Mouse (Mus musculus) embryo, embryonic 11 days (tissue): ENCODE measurements around the gene Tex52.

Experiments used
- DNase-seq: peaks from one replicate; pipeline ENCODE4 v3.0.0-alpha.2; 2015

Gene Tex52

GRCm38 (mm10) chr6:128381254-128381653, 6.0 kb downstream of the Tex52 start:
- DNase-seq: no peak

DNA sequence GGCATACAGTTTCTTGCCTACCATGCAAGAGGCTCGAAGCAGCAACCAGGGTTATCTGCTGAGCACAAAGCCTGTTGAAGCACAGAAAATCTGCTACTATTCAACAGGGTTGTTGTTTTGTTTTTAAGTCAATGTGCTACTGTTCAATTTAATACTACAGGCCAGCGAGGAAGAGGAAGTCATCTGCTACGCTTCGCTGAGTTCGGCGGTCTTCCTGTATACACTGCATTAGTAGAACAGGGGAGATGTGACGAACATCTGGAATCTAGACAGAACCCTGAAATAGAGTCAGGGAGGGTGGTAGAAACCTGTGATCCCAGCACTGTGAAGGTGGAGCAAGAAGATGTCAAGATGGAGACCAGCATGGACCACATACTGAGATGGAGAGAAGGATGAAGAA, 8.5 kb downstream of the Tex52 start:
- DNase-seq: no peak

DNA sequence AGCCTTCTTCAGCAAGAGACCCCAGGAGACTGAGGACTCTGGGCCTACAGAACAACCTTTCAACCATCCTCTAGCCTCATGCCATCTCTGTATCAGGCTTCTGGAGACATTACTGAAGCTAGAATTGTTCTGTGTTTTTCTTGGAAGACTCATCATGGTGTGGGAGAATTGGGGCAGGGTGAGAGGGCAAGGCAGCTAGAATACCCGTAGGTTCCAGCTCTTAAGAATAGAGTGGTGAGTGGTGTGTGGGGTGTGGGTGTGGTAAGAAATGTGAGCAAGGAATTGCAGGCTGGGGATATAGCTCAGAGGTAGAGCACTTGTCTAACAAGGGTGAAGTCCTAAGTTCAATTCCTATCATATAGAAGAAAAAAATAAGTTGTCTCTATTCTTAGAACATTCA, 9.8 kb downstream of the Tex52 start:
- no peak for DNase-seq

GRCm38 (mm10) chr6:128389185-128389584, 13.9 kb downstream of the Tex52 start:
- no peak for DNase-seq

GRCm38 (mm10) chr6:128390683-128391082, 15.4 kb downstream of the Tex52 start:
- DNase-seq: no peak

DNA sequence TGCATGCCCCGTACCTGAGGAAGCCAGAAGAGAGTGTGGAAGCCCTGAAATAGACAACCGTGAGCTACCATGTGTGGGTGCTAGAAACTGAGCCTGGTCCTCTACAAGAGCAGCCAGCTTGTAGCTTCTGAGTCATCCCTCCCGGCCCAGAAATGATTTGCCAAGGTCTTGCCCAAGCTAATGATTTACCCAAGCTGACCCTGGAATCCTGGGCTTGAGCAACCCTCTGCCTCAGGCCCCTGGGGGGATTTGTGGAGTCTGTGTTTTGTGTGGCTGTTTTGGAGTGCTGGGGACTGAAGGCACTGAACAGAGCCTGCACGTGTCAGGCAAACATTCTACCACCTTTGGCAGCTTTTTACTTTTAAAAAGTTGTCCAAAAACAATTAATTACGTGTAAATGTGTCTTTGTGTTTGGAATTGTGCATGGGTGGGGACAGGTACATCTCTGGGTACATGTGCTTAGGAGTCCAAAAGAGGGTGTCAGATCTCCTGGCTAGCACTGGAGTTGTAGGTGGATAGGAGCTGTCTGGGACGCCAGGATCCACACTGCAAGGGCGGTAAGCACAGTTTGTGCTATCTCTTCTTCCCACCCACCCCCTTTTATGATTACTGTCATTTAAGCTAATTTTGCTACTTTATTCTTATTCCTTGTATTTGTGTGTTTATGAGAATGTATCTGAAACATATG, 22.5 kb downstream of the Tex52 start:
- no peak for DNase-seq

GRCm38 (mm10) chr6:128398996-128399395, 23.7 kb downstream of the Tex52 start, which contains the start of gene Nrip2:
Nrip2 (plus strand) TSS chr6:128399296.
- no peak for DNase-seq

DNA sequence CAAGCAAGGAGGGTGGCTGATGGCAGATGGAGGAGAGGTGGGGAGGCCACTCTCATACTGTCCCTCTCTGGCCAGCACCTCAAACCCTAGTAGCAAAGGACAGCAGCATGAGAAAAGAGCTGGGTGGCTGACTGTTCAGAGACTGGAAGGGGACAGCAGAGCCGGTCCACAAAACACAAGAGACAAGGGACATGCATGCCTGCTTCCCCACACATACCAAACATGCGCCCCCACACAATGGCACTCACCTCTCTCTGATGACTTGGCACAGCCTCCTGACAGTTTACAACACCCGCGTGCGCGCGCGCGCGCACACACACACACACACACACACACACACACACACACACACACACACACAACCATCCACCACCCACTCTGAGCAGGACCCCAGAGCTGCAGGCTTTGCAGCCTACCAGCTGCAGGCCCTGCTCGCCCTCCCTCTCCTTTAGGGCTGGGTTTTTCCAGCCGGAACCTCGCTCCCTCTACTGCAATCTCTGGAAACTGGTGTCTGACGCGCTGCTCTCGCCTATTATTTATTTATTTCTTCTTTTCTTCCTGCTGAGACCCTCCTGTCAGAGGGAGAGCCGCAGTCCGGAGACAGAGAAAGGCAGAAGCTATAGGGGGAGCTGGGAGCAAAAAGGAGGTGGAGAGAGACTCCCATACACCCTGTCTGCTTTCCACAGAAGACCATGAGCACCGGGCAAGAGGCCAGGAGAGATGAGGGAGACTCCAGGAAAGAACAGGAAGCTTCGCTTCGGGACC, 24.3 kb downstream of the Tex52 start:
- peak; percentile 44 for DNase-seq

DNA sequence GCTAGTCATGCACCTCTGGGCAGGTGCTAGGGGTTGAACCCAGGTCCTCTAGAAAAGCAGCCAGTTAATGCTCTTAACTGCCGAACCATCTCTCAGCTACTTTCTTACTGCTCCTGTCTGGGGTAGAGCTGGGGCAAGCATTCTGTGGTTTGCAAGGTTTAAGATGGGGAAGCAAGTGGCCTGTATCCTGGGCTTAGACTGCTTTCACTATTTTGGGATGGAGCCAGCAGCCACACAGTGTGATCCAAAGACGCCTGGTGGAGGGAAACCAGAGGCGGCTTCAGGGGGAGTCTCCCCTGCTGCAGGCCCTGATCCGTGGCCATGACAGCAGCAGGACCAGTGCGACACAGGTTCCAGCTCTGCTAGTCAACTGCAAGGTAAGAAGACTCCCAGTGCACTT, 29.5 kb downstream of the Tex52 start:
- no peak for DNase-seq

DNA sequence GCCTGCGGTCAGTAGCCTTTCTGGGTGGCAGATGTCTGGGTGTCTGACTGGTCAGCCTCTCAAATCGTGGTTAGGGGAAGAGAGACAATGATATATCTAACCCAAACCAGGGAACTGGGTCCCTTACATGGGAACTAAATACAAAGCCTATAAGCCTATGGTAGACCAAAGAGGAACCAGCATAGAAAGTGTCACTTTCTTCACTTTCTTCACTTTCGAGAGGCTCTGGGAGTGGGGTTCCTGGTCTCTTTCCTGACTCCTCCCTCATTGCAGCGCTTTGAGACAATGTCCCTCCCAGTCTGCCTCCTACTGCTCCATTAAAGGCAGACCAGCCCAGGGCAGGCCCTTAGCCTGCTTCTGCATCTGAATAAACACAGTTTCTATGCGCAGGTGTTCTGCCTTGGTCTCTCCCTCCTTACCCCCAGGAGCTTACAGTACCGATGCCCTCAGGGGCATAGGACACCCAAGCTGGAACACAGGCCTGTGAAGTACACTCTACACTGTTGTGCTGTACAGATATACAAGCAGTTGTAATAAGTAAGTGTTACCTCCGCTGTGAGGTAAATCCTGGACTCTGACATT, 33.4 kb downstream of the Tex52 start:
- DNase-seq: no peak

GRCm38 (mm10) chr6:128410305-128410704, 35.0 kb downstream of the Tex52 start:
- DNase-seq: no peak

GRCm38 (mm10) chr6:128411115-128411514, 35.9 kb downstream of the Tex52 start:
- DNase-seq: peak; percentile 66

- DNase-seq: no peak
These were observed 40.9 kb downstream of the Tex52 start for GRCm38 (mm10) chr6:128416169-128416568.

DNA sequence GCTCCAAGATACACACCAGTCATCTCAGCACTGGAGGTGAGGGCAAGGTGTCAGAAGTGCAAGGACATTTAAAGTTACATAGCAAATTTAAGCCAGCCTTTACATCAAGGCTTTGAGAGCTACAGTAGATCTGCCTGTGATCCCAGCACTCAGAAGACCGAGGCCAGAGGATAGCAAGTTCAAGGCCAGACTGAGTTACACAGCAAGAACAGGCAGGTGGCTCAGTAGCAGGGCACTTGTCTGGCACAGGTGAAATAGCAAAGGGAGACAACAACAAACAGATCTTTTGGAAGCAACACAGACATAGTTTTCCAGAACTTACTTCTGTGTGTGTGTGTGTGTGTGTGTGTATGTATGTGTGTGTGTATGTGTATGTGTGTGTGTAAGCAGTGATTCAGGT, 42.8 kb downstream of the Tex52 start:
- no peak for DNase-seq

- DNase-seq: no peak
These were observed 45.8 kb downstream of the Tex52 start for GRCm38 (mm10) chr6:128421036-128421435.

GRCm38 (mm10) chr6:128421480-128421879, 46.2 kb downstream of the Tex52 start:
- DNase-seq: no peak

- DNase-seq: no peak
These were observed 48.4 kb downstream of the Tex52 start for GRCm38 (mm10) chr6:128423496-128424268.

GRCm38 (mm10) chr6:128424269-128425019, 49.2 kb downstream of the Tex52 start, which contains the start of gene Itfg2:
Itfg2 (minus strand) TSS chr6:128424931.
- peak; percentile 96 for DNase-seq

- DNase-seq: no peak
These were observed 49.8 kb downstream of the Tex52 start for GRCm38 (mm10) chr6:128425046-128425445.

- DNase-seq: no peak
These were observed 52.3 kb downstream of the Tex52 start for GRCm38 (mm10) chr6:128427571-128427970.

GRCm38 (mm10) chr6:128429300-128429699, 54.0 kb downstream of the Tex52 start:
- no peak for DNase-seq

DNA sequence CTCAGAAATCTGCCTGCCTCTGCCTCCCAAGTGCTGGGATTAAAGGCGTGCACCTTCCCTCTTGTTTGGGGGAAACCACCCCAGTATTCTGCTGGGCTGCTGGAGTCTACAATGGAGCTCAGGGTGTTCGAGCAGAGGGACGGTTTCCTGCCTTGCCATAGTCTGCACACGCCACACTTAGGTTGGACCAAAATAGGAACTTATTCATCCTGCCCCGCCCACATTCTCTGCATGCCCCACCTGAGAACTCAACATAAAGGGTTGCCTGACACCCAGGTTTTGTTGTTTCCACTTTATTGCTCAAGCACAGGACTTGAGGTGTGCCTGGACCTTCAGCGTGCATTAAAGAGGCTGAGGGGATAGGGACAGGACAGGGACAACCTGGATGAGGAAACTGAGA, 54.6 kb downstream of the Tex52 start:
- no peak for DNase-seq
